Comparison of ENCODE assay signal across 8 mouse cellular contexts in the genomic region with DNA sequence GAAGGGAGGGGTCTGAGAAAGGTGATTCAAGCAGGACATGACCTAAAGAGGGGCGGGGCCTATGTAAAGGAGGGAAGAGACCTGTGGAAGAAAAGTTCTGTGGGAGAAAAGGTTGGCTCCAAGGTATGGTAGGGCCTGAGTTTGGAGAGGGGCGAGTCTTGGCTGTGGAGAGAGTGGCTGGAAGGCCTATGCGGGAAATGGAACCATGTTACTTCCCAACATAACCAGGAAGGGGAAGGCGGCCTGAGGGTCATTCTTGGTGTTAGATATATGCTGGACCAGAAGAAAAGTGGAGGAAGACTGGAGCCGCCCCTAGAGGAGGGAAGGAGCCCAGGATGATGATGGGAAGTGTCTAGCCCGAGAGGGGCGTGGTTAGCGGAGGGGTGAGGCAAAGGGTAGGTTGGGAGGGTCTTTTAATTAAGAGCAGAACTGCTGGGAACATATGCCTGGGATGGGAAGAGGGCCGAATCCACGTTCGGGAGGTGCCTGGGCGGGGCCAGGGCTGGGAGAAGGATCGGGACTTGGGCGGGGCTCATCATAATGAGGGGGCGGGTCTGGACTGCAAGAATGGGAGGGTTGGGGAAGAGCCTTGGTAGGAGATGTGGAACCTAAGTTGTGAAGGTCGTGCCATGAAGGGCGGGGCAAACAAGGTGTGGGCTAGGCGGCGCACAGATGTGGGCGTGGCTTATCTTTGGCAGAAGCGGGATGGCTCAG. TPM values are rescaled to one million over a fixed set of nuclear protein-coding genes. Genes with fewer than 3 reads are reported as not detected.
DNase-seq lines count a peak whose midpoint lies in the region; ATAC-seq and TF ChIP-seq lines count a peak whose summit lies in the region.

No protein-coding gene starts in this region.

- no peaks in the 10 kb centered on the region for H3K9me3 ChIP-seq in ES-Bruce4 (replicated peaks; ENCODE audit: control insufficient read depth, insufficient read depth, low read length, poor library complexity, severe bottlenecking)
- H3K9me3 ChIP-seq in embryonic facial prominence, embryonic 15.5 days (replicated peaks): no peaks in the 10 kb centered on the region

- intact Hi-C loops in left cerebral cortex, postnatal 36 days (cut with DNase I): no loop called here

- H3K9ac ChIP-seq in ES-Bruce4 (ENCODE audit: low read depth, poor library complexity, severe bottlenecking): 0 out of 2 replicates have a peak overlapping the region, but pooled peaks have one; percentile 5
- H3K9ac ChIP-seq in embryonic facial prominence, embryonic 15.5 days: no peak overlapping the region

- peak; percentile 53 for DNase-seq in adrenal gland, postnatal 14 days
- no peak for DNase-seq in adrenal gland, postnatal 36 days
- peak; percentile 27 for DNase-seq in kidney, adult 2 months
- peak; percentile 29 for DNase-seq in lung, postnatal 25 days (ENCODE audit: low spot score)
- DNase-seq in left cerebral cortex, postnatal 36 days (ENCODE audit: low spot score in 2 of 2): no peak
- no peak for DNase-seq in right cerebral cortex, postnatal 25 days

- H3K4me3 ChIP-seq in ES-Bruce4 (ENCODE audit: low read depth, low read length): peak overlapping the region; percentile 66
- peak overlapping the region; percentile 91 for H3K4me3 ChIP-seq in embryonic facial prominence, embryonic 15.5 days (replicated peaks)
- peak overlapping the region; percentile 85; the same call in 1 of the 2 replicates for H3K4me3 ChIP-seq in kidney, adult 2 months (ENCODE audit: insufficient read depth, low read depth, low read length)

- H3K4me1 ChIP-seq in ES-Bruce4 (ENCODE audit: control insufficient read depth, insufficient read depth, low read length): no peaks in the 10 kb centered on the region
- H3K4me1 ChIP-seq in embryonic facial prominence, embryonic 15.5 days: peaks cover 30% of the 10 kb centered on the region
- no peaks in the 10 kb centered on the region for H3K4me1 ChIP-seq in kidney, adult 2 months (ENCODE audit: control insufficient read depth, insufficient read depth, low read length)

- no peaks in the 10 kb centered on the region for H3K36me3 ChIP-seq in ES-Bruce4 (ENCODE audit: control insufficient read depth, insufficient read depth, low read length, poor library complexity, severe bottlenecking)
- no peaks in the 10 kb centered on the region for H3K36me3 ChIP-seq in embryonic facial prominence, embryonic 15.5 days
- H3K36me3 ChIP-seq in kidney, adult 2 months (ENCODE audit: control insufficient read depth, insufficient read depth, low read length): no peaks in the 10 kb centered on the region

- peak; percentile 4; the same call in 1 of the 2 replicates for TF ChIP-seq EP300 in ES-Bruce4 (IDR thresholded peaks at IDR 0.05; ENCODE audit: insufficient read depth, low read depth, low read length)

- no peak for TF ChIP-seq CTCF in ES-Bruce4 (IDR thresholded peaks at IDR 0.05; ENCODE audit: low read depth, low read length)
- TF ChIP-seq CTCF in kidney, adult 2 months (conservative IDR thresholded peaks at IDR 0.05; ENCODE audit: insufficient read depth, insufficient read length, low read depth, low read length): no peak

- 2% methylated on average over 21 of the region's 21 CpGs for WGBS in embryonic facial prominence, embryonic 15.5 days
- WGBS in kidney, adult 2 months: 6% methylated on average over 21 of the region's 21 CpGs

- no peak for TF ChIP-seq POLR2A in ES-Bruce4 (IDR thresholded peaks at IDR 0.05; ENCODE audit: insufficient read depth, low read length)
- no peak for TF ChIP-seq POLR2A in kidney, adult 2 months (IDR thresholded peaks at IDR 0.05; ENCODE audit: low read depth, low read length)

- H3K27me3 ChIP-seq in ES-Bruce4 (ENCODE audit: control insufficient read depth, insufficient read depth, low read length, poor library complexity, severe bottlenecking): no peaks in the 10 kb centered on the region
- H3K27me3 ChIP-seq in embryonic facial prominence, embryonic 15.5 days: no peaks in the 10 kb centered on the region
- no peaks in the 10 kb centered on the region for H3K27me3 ChIP-seq in kidney, adult 2 months (replicated peaks; ENCODE audit: control insufficient read depth, insufficient read depth, low read length)

- H3K4me2 ChIP-seq in embryonic facial prominence, embryonic 15.5 days (replicated peaks): peak overlapping the region; percentile 85

- peak; percentile 54 for ATAC-seq in embryonic facial prominence, embryonic 15.5 days (ENCODE audit: insufficient number of reproducible peaks, low FRiP score, low TSS enrichment, low read depth)

- peak overlapping the region; percentile 49 for H3K27ac ChIP-seq in ES-Bruce4 (ENCODE audit: insufficient read depth, low read length)
- H3K27ac ChIP-seq in embryonic facial prominence, embryonic 15.5 days (replicated peaks): peak overlapping the region; percentile 67
- H3K27ac ChIP-seq in kidney, adult 2 months (ENCODE audit: insufficient read depth, low read depth, low read length): no peak overlapping the region

RNA-seq across cellular contexts. Expression of a gene that starts 0.7 kb away (rescaled TPM):
- total RNA-seq in adrenal gland, postnatal 14 days (2021): 15.7 and 16.3 TPM in 2 replicates
- total RNA-seq in adrenal gland, postnatal 36 days (2021): 10 to 100 TPM; 23.6 to 24.4 TPM
- 27.4 and 33.7 TPM in 2 replicates for polyA plus RNA-seq in ES-Bruce4 (2011; ENCODE audit: insufficient read depth, insufficient read length, low read depth, missing spikeins)
- polyA plus RNA-seq in embryonic facial prominence, embryonic 15.5 days (2015; fragmentation: Nextera tagmentation; extraction: Ambion mirVana): 27.6 and 28.1 TPM in 2 replicates
- 20.2 and 29.7 TPM in 2 replicates for polyA plus RNA-seq in kidney, adult 2 months (2012; rRNA removed)
- total RNA-seq in left cerebral cortex, postnatal 36 days (2021): 10 to 100 TPM; 43.6 to 44.6 TPM

RNA-seq across cellular contexts. Expression of a gene that starts 9.7 kb away (rescaled TPM):
- total RNA-seq in adrenal gland, postnatal 14 days (2021): 4.6 and 5.6 TPM in 2 replicates
- total RNA-seq in adrenal gland, postnatal 36 days (2021): 10 to 100 TPM in 1 of 2 experiments, 1 to 10 TPM in 1; 9.5 to 11.3 TPM
- 3.3 and 4.2 TPM in 2 replicates for polyA plus RNA-seq in ES-Bruce4 (2011; ENCODE audit: insufficient read depth, insufficient read length, low read depth, missing spikeins)
- polyA plus RNA-seq in embryonic facial prominence, embryonic 15.5 days (2015; fragmentation: Nextera tagmentation; extraction: Ambion mirVana): 16.5 and 18.7 TPM in 2 replicates
- polyA plus RNA-seq in kidney, adult 2 months (2012; rRNA removed): 0.20 and 0.44 TPM in 2 replicates
- 100 to 1,000 TPM; 279 to 317 TPM for total RNA-seq in left cerebral cortex, postnatal 36 days (2021)

RNA-seq across cellular contexts. Expression of a gene that starts 15.5 kb away (rescaled TPM):
- not detected in 2 replicates for total RNA-seq in adrenal gland, postnatal 14 days (2021)
- under 1 TPM; 0.23 to 0.95 TPM for total RNA-seq in adrenal gland, postnatal 36 days (2021)
- 6.1 and 7.5 TPM in 2 replicates for polyA plus RNA-seq in ES-Bruce4 (2011; ENCODE audit: insufficient read depth, insufficient read length, low read depth, missing spikeins)
- 151 and 159 TPM in 2 replicates for polyA plus RNA-seq in embryonic facial prominence, embryonic 15.5 days (2015; fragmentation: Nextera tagmentation; extraction: Ambion mirVana)
- 2.6 TPM in 2 replicates for polyA plus RNA-seq in kidney, adult 2 months (2012; rRNA removed)
- total RNA-seq in left cerebral cortex, postnatal 36 days (2021): 1 to 10 TPM; 4.1 to 4.6 TPM

RNA-seq across cellular contexts. Expression of a gene that starts 29.1 kb away (rescaled TPM):
- 116 and 123 TPM in 2 replicates for total RNA-seq in adrenal gland, postnatal 14 days (2021)
- total RNA-seq in adrenal gland, postnatal 36 days (2021): 100 to 1,000 TPM; 144 to 154 TPM
- 40.0 and 43.7 TPM in 2 replicates for polyA plus RNA-seq in ES-Bruce4 (2011; ENCODE audit: insufficient read depth, insufficient read length, low read depth, missing spikeins)
- 155 and 174 TPM in 2 replicates for polyA plus RNA-seq in embryonic facial prominence, embryonic 15.5 days (2015; fragmentation: Nextera tagmentation; extraction: Ambion mirVana)
- 161 and 177 TPM in 2 replicates for polyA plus RNA-seq in kidney, adult 2 months (2012; rRNA removed)
- 100 to 1,000 TPM; 106 to 108 TPM for total RNA-seq in left cerebral cortex, postnatal 36 days (2021)

RNA-seq across cellular contexts. Expression of a gene that starts 33.2 kb away (rescaled TPM):
- 1,600 and 1,776 TPM in 2 replicates for total RNA-seq in adrenal gland, postnatal 14 days (2021)
- 1,000 to 10,000 TPM; 1,515 to 1,560 TPM for total RNA-seq in adrenal gland, postnatal 36 days (2021)
- 1,157 and 1,272 TPM in 2 replicates for polyA plus RNA-seq in ES-Bruce4 (2011; ENCODE audit: insufficient read depth, insufficient read length, low read depth, missing spikeins)
- 940 and 1,016 TPM in 2 replicates for polyA plus RNA-seq in embryonic facial prominence, embryonic 15.5 days (2015; fragmentation: Nextera tagmentation; extraction: Ambion mirVana)
- polyA plus RNA-seq in kidney, adult 2 months (2012; rRNA removed): 620 and 835 TPM in 2 replicates
- 100 to 1,000 TPM; 828 to 997 TPM for total RNA-seq in left cerebral cortex, postnatal 36 days (2021)

Comparison
In these comparisons a context has a peak if more than half of its experiments do, and no peak if none do; other contexts are left out.
1. DNase-seq: peak in adrenal gland, postnatal 14 days (single experiment), kidney, adult 2 months (single experiment) and lung, postnatal 25 days (single experiment); none in adrenal gland, postnatal 36 days (0 of 2), left cerebral cortex, postnatal 36 days (0 of 2) and right cerebral cortex, postnatal 25 days (single experiment).
2. RNA of a gene that starts 9.7 kb away (total RNA-seq): 279 to 317 TPM in left cerebral cortex, postnatal 36 days; 9.5 to 11.3 TPM in adrenal gland, postnatal 36 days and 4.6 to 5.6 TPM in adrenal gland, postnatal 14 days; every median in the first group is over 10 times any median in the second.
3. Peak in every context shown above with its lines, with median percentiles within 50 percentile points of each other: H3K4me3 ChIP-seq.